Mouse (Mus musculus): ENCODE results near the gene Tfr2.
"Not testable (repeated sequence)": the region's sequence is repeated elsewhere in the genome, so short reads cannot be mapped to it uniquely, and the experiment has no call there.

Tfr2 gene

DNA sequence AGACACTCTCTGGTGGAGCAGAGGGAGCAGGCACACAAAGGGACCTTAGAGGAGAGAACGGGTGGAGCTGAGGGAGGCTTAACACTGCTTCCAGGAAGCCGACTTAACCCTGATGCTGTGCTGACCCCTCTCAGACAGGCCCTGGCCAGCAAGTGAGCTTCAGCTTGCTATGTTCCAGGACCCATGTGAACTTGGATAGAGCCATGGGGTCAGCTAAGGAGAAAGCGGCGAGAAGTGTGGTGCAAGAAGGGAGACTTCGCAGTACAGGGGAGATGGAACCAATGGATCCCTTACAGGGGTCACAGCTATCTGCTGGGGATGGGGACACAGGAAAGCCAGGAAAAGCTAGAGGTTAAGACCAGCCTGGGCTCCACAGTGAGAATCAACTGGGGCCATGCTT is 43.4 kb downstream of the Tfr2 start:
- ATAC-seq (ENCODE audit: insufficient number of reproducible peaks, low FRiP score, low TSS enrichment) = no peak

DNA sequence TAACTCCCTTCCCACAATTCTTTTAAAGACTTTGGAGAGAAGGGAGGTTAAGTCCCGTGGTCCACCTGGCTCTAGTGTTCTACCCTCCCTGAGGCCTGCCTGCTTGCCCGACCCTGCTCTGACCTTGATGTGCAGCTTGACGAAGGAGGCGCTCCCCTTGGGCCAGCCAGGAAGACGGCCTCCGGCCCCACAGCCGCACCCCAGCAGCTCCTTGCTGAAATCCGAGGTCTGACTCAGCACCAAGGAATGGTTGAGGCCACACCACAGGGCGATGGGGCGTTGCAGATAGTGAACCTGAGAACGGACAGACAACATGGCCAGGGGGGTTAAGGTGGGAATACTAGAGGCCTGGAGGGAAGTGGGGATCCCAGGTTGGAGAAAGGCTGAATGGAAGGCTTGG is 43.9 kb downstream of the Tfr2 start, which contains the start of gene Pcolce:
Gene Pcolce (minus strand): TSS at position 235 of the 400 bp plus-strand sequence.
- no peak for ATAC-seq (ENCODE audit: insufficient number of reproducible peaks, low FRiP score, low TSS enrichment)

DNA sequence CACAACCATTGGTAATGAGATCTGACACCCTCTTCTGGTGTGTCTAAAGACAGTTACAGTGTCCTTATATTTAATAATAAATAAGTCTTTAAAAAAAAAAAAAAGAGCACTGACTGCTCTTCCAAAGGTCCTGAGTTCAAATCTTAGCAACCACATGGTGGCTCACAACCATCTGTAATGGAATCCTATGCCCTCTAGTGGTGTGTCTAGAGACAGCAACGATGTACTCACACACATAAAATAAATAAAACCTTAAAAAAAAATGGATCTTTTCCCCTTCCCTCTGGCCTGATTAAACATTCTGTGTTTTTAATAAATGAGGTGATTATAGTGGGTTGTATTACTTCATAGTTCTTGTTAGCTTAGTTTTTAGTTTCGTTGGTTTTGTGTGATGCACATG is 45.3 kb downstream of the Tfr2 start:
- ATAC-seq (ENCODE audit: insufficient number of reproducible peaks, low FRiP score, low TSS enrichment) = not testable (repeated sequence)

DNA sequence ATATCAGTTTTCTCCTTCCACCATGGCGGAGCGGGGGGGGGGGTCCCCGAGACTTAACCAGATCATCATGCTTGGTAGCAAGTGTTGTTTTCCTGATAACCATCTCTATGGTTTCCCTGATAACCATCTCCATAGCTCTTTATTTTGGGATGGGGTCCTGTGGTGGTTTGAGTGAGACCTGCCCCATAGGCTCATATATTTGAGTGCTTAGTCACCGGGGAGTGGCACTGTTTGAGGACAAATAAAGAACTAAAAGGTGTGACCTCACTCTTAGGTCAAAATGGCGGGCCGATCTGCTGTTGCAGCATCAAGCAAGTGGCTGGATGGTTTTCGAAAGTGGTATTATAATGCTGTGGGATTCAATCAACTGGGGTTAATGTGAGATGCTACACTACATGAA is 45.7 kb downstream of the Tfr2 start:
- no peak for ATAC-seq (ENCODE audit: insufficient number of reproducible peaks, low FRiP score, low TSS enrichment)

DNA sequence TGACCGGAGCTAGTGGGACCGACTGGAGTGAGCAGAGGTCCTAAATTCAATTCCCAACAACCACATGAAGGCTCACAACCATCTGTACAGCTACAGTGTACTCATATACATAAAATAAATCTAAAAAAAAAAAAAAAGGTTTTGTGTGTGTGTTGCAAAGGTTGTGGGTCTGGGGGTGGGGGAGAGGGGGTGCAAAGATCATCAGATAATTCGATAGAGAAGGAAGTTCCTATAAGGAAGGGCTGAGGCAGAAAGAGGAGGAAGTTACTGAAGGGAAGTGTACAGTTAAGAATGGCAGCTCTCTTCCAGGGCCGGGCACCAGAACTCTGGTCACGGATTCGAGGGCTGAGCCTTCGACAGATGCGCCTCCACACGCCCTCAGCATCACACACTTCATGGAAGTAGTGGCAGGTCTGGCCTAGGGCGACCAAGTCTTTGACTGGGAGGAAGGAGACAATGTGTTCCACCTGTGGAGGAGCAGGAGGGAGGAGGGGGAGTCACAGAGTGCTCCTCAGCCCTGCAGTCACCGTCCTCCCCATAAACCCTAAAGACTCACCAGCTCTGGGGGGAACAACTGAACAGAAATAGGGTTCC is 54.4 kb downstream of the Tfr2 start:
- no peak for ATAC-seq (ENCODE audit: insufficient number of reproducible peaks, low FRiP score, low TSS enrichment)

DNA sequence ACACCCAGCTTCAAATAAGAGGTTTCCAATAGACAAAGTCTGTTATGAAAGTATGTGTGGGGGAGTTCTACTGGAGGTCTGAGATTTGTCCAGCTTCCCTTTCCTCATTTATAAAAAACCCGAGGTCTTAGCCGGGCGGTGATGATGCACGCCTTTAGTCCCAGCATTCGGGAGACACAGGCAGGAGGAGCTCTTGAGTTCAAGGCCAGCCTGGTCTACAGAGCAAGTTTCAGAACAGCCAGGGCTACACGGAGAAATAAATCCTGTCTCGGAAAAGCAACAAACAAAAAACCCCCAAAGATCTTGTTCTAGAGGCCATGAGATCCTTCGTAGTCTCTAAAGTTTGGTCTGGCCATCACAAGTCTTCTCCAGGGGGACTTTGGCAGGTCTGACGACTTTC is 58.4 kb downstream of the Tfr2 start:
- no peak for ATAC-seq (ENCODE audit: insufficient number of reproducible peaks, low FRiP score, low TSS enrichment)

DNA sequence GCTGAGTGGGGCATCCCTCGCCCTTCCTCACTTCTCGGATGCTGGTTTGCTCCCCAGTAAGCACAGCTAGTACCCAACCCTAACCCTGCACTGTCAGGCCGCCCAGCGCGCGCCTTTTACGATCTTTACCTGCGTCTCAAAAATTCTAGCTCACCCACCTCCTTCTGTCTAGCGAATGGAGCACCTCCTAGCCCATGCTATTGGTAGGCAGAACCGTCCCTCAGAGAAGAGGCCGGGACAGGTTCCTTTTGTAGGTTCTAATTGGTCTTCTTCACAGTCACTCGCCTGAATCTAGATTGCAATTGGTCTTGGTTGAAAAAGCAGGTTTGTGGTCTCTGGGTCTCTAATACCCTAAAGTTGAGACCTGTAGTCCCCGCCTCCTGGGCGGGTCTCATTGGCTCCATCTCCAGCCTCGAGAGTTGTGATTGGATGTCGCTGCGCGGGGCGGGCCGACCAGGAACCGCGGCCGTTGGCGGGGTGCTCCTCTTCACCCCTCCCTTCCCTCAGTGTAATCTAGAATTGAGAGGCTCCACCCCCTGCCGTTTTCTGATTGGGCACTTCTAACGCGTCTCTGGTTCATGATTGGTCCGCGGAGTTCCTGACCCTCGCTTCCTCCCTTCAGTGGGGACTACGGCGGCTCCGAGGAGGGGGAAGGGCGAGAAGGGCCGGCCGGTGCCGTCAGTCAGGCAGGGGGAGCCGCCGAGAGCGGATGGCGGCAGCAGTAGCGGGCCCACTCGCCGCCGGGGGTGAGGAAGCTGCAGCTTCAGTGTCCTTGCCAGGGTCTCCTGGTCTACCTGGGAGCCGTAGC is 59.1 kb downstream of the Tfr2 start, which contains the start of the genes Fbxo24, Lrch4 and Gm20605:
Gene Fbxo24 (minus strand): TSS at position 505 of the 808 bp plus-strand sequence.
Gene Lrch4 (plus strand): TSS at position 624 of the 808 bp plus-strand sequence.
Gene Gm20605 (plus strand): TSS at position 678 of the 808 bp plus-strand sequence.
- ATAC-seq (ENCODE audit: insufficient number of reproducible peaks, low FRiP score, low TSS enrichment) = peak; percentile 98

DNA sequence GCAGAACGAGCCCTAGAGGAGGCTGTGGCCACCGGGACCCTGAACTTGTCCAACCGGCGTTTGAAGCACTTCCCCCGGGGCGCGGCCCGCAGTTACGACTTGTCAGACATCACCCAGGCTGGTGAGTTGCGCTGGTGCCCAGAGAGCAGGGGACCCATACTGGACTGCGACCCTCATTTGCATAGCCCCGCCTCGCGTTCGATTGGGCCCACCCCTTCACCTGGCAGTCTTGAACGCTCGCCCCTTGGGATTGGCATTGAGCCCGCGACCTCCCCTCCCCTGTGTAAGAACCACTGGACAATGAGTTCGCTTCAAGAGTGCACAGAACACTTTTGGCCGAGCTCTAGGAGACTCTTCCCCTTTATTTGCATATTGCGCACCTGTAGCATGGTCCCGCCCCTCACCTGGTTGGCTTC is 59.7 kb downstream of the Tfr2 start:
- ATAC-seq (ENCODE audit: insufficient number of reproducible peaks, low FRiP score, low TSS enrichment) = peak; percentile 1; the same call in 1 of the 2 replicates

DNA sequence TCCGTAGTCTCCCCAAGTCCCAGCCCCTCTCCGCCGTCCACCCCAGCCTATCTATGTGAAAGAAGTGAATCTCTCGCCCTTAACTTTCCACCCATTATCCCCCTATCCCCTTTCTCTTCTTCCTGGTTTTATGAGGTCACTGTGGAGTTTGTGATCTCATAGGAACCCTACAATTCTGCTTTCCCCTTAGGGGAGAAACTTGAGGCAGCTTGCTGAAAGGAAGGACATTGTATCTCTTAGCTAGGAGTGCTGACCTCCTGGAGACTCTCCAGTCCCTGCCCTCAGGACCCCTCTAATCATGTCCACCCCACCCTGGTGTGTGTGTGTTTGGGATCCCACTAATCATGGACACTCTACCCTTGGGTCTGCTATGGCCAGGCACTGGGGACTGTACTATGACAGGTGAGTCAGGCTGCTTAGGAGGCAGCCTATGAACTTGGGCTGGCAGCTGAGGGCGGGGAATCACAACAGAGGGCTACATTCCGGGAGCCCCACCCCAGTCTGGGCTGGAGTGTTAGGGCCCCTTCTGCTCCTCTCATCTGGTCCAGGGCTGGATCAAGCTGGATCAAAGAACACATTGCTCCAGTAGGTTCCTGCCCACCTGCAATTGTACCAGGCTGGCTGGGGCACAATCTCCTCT is 60.4 kb downstream of the Tfr2 start:
- ATAC-seq (ENCODE audit: insufficient number of reproducible peaks, low FRiP score, low TSS enrichment) = no peak

DNA sequence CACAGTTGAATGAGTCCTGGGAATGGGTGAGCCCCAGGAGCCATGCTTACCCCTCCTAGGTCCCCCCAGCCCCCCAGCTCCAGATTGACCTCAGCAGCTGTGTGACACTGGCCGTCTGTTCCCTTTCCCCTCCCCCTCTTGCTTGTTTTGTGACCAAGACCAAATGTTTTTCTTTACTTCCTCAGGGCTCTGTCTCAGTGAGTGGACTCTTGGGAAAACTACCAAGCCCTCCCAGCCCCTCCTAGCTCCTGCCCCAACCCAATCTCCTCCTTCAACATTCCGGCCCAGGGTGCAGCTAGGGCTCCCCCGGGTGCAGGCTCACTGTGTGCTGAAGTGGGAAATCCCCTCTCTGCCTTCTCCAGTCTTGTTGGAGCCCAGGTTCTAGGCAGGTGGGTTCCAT is 61.0 kb downstream of the Tfr2 start:
- no peak for ATAC-seq (ENCODE audit: insufficient number of reproducible peaks, low FRiP score, low TSS enrichment)

DNA sequence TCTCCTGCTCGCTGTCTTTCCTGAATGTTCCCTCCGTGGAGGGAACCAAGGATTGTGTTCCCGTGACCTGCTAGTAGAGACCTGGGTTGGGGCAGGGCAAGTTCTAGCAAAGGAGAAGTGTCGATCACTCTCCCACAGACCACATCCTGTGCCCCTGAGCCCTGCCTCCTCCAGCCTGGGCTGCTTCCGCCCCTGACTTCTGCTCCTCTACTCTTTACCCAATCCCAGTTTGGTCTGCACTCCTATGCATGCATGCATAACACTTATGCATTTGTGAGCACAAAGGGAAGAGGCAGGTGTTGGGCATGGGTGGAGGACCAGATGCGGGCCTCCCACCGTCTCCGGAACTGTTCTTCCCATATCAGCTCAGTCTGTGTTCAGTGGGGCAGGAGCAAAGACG is 61.5 kb downstream of the Tfr2 start:
- no peak for ATAC-seq (ENCODE audit: insufficient number of reproducible peaks, low FRiP score, low TSS enrichment)

DNA sequence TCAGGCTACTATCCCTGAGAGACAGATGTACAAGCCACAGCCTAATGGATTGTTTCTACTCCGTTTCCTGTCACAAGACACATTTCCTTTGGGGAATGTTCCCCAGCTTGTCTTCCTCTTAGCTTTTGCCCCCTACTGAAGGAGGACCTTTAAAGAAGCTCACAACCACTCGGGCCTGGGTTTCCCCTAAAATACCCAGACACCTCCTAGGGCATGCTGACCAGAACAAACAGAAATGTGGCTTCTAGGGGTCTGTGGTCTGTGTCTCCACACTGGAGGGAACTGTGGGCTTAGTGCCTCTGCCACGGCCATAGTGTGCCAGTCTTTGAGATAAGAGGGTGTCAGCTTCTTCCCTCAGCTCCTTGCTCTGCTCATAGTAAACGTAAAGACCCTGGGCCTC is 62.0 kb downstream of the Tfr2 start:
- no peak for ATAC-seq (ENCODE audit: insufficient number of reproducible peaks, low FRiP score, low TSS enrichment)

DNA sequence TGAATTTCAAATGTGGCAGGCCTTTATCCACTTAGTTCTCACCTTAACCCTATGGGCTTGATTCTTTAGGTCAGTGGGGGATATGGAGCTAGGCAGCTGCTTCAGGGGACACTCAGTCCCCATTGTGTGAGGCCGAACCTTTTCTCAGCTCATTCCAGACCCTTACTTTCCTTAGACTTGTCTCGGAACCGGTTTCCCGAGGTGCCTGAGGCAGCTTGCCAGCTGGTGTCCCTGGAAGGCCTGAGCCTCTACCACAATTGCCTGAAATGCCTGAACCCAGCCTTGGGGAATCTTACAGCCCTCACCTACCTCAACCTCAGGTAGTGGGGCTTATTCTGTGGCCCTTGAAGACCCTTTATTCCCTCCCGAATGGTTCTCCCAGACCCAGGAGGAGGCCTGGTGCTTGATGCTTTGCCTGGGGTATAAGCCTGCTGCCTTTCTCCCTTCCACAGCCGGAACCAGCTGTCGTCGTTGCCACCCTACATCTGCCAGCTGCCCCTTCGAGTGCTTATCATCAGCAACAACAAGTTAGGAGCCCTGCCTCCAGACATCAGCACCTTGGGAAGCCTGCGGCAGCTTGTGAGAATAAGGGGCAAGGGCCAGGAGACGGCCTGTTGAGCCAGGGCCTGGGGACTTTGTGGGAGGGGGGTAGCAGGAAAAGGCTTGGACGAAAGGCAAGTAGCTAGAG is 63.9 kb downstream of the Tfr2 start:
- no peak for ATAC-seq (ENCODE audit: insufficient number of reproducible peaks, low FRiP score, low TSS enrichment)
